17 mouse cellular contexts compared by ENCODE assay signal in the genomic region with DNA sequence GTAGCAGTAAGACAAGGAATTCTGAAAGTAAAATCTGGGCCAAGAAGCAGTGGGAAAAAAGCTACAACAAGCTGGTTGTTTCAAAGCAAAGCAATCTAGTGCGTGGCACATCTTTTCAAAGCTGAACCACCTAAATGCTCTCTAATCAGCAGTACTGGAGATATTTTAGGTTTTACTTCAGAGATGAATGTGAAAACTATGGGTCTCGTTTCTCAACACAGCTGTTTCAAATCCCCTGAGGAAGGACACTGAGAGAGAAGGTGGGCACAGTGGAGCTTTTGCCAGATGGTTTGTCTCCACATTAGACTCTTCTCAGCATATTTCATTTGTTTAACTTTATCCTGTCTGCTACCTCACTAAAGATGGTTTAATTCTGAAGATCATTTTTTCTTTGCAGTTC.
"Had no signal": no experiment of that assay in that cellular context is flagged by ENCODE, and none has a peak within 500 bp of the region (broad histone marks: within the 10 kb centered on the region; RNA-seq: fewer than 3 reads in every experiment).

No protein-coding gene starts in this region.

- H3K4me1 ChIP-seq: limb, embryonic 15.5 days; liver, embryonic 12.5 days; lung, embryonic 15.5 days; megakaryocyte, embryonic 14.5 days; neural tube, embryonic 13.5 days had no signal

- H3K27me3 ChIP-seq: limb, embryonic 15.5 days; liver, embryonic 12.5 days; lung, embryonic 15.5 days; megakaryocyte, embryonic 14.5 days; neural tube, embryonic 13.5 days had no signal

- H3K4me2 ChIP-seq: limb, embryonic 15.5 days; liver, embryonic 12.5 days; lung, embryonic 15.5 days; midbrain, embryonic 11.5 days; neural tube, embryonic 13.5 days had no signal

- H3K27ac ChIP-seq: left cerebral cortex, adult 2 months; limb, embryonic 15.5 days; liver, embryonic 12.5 days; lung, embryonic 15.5 days; macrophage; neural tube, embryonic 13.5 days; stomach, postnatal 0 days had no signal

- H3K4me3 ChIP-seq: left cerebral cortex, adult 2 months; limb, embryonic 15.5 days; liver, embryonic 12.5 days; lung, embryonic 15.5 days; megakaryocyte, embryonic 14.5 days; neural tube, embryonic 13.5 days had no signal

- H3K9me3 ChIP-seq: limb, embryonic 15.5 days; liver, embryonic 12.5 days; lung, embryonic 15.5 days; megakaryocyte, embryonic 14.5 days; neural tube, embryonic 13.5 days had no signal

- DNase-seq: kidney, adult 8-10 months; kidney, postnatal 25 days; lung, postnatal 14 days; retina, postnatal 1 day; thymus, postnatal 4 days had no signal

- H3K9ac ChIP-seq: limb, embryonic 15.5 days; liver, embryonic 12.5 days; lung, embryonic 15.5 days; neural tube, embryonic 13.5 days had no signal

- H3K36me3 ChIP-seq: limb, embryonic 15.5 days; liver, embryonic 12.5 days; lung, embryonic 15.5 days; neural tube, embryonic 13.5 days had no signal

- ATAC-seq: inflammation-experienced regulatory T-cells, adult 6 months; intestine, postnatal 0 days; liver, embryonic 12.5 days; midbrain, embryonic 16.5 days had no signal
